Mouse (Mus musculus) spleen, adult 2 months (tissue): ENCODE measurements around the gene Upf3b.

Experiments
- CTCF ChIP-seq: fragments of 200-500 bp; IDR thresholded peaks from 2 replicates; pipeline ENCODE4 v1.5.1; 2011; ENCODE audit warnings: mild to moderate bottlenecking, inconsistent platforms; ENCODE audit not compliant: insufficient read depth, insufficient read length, insufficient replicate concordance; ENCODE audit errors: extremely low read depth
- POLR2A ChIP-seq: fragments of 200-500 bp; IDR thresholded peaks from 2 replicates; pipeline ENCODE4 v1.6.1; 2011; ENCODE audit warnings: low read depth, low read length, inconsistent platforms

GRCm38 (mm10) chrX:37042726-37043125 lies 67.4 kb downstream of the Upf3b start:
- TF ChIP-seq CTCF (peak; percentile 34; the same call in 1 of the 2 replicates), POLR2A (no peak)
